8 mouse cellular contexts compared by ENCODE assay signal in the genomic region with DNA sequence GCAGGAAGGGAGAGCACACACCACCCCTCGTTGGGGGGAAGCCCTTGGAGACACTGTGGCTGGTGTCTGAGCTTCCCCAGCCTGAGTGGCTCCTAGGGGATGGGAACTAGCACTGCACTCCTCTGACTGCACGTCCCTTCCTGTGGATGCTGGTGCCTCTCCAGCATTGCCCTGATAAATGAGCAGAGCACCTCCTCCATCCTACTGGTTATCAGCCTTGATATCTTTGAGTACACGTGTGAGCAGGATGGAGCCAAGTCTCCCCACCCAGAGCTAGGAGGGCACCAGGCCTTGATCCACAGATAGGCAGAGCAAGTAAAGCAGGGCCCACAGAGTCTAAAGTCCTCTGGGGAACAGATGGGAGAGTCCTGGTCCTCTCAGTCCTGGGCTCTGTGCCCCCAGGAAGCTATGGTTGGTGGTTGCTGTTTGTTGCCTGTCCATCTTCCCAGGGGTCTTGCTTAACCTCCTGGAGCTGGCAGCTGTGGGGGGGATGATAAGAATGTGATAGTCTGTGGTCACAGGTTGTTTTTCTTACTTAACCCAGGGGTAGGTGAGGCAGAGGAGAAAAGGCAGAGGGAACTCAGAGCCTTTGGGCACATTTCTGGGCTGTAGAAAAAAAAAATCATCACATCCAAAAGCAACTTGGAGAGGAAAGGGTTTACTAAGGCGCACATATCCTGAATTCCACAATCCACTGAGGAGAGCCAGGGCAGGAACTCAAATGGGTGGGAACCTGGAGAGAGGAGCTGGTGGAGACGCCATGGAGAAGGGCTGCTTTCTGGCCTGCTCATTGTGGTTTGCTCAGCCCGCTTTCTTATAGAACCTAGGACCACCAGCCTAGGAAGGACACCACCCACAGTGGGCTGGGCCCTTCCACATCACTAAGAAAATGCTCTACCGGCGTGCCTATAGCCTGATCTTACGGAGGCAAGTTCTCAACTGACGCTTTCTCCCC. TPM values are rescaled to one million over a fixed set of nuclear protein-coding genes. Genes with fewer than 3 reads are reported as not detected.
DNase-seq lines count a peak whose midpoint lies in the region; ATAC-seq and TF ChIP-seq lines count a peak whose summit lies in the region.

No protein-coding gene starts in this region.

- peak overlapping the region; percentile 55 for H3K27ac ChIP-seq in kidney, adult 2 months (ENCODE audit: insufficient read depth, low read depth, low read length)
- H3K27ac ChIP-seq in heart, embryonic 10.5 days, result peak overlapping the region; percentile 47
- peak overlapping the region; percentile 95 for H3K27ac ChIP-seq in liver, embryonic 12.5 days
- peak overlapping the region; percentile 54; the same call in 1 of the 2 replicates for H3K27ac ChIP-seq in spleen, adult 2 months (ENCODE audit: insufficient read depth, low read length)
- H3K27ac ChIP-seq in forebrain, postnatal 0 days (ENCODE audit: low read depth, low read length), result no peak overlapping the region

- TF ChIP-seq CTCF in kidney, adult 2 months (conservative IDR thresholded peaks at IDR 0.05; ENCODE audit: insufficient read depth, insufficient read length, low read depth, low read length), result no peak
- TF ChIP-seq CTCF in spleen, adult 2 months (IDR thresholded peaks at IDR 0.05; ENCODE audit: extremely low read depth, insufficient read depth, insufficient read length, insufficient replicate concordance), result no peak
- no peak for TF ChIP-seq CTCF in forebrain, postnatal 0 days (IDR thresholded peaks at IDR 0.05; ENCODE audit: low read depth)

- WGBS in kidney, adult 2 months, result 68% methylated on average over 10 of the region's 10 CpGs
- WGBS in heart, embryonic 10.5 days, result 58% methylated on average over 10 of the region's 10 CpGs
- 49% methylated on average over 10 of the region's 10 CpGs for WGBS in liver, embryonic 12.5 days (ENCODE audit: insufficient replicate concordance)
- WGBS in spleen, adult 2 months, result 76% methylated on average over 10 of the region's 10 CpGs
- whole genome bisulfite sequencing in forebrain, postnatal 0 days, result 81% methylated on average over 10 of the region's 10 CpGs

- peaks cover 15% of the 10 kb centered on the region; the same call in 1 of the 2 replicates for H3K4me1 ChIP-seq in kidney, adult 2 months (ENCODE audit: control insufficient read depth, insufficient read depth, low read length)
- peaks cover 59% of the 10 kb centered on the region for H3K4me1 ChIP-seq in heart, embryonic 10.5 days
- H3K4me1 ChIP-seq in liver, embryonic 12.5 days, result peaks cover 96% of the 10 kb centered on the region
- H3K4me1 ChIP-seq in spleen, adult 2 months (ENCODE audit: control insufficient read depth, insufficient read depth, insufficient read length), result peaks cover 9% of the 10 kb centered on the region; the same call in 1 of the 2 replicates
- H3K4me1 ChIP-seq in forebrain, postnatal 0 days (ENCODE audit: insufficient read depth), result peaks cover 9% of the 10 kb centered on the region

- peak overlapping the region; percentile 66 for H3K9ac ChIP-seq in liver, embryonic 12.5 days
- no peak overlapping the region for H3K9ac ChIP-seq in forebrain, postnatal 0 days

- ATAC-seq in liver, embryonic 12.5 days, result peak; percentile 86
- ATAC-seq in inflammation-experienced regulatory T-cells, adult 6 months, result no peak
- ATAC-seq in forebrain, postnatal 0 days, result no peak

- TF ChIP-seq POLR2A in kidney, adult 2 months (IDR thresholded peaks at IDR 0.05; ENCODE audit: low read depth, low read length), result no peak
- TF ChIP-seq POLR2A in spleen, adult 2 months (IDR thresholded peaks at IDR 0.05; ENCODE audit: low read depth, low read length), result no peak

- no peaks in the 10 kb centered on the region for H3K27me3 ChIP-seq in kidney, adult 2 months (replicated peaks; ENCODE audit: control insufficient read depth, insufficient read depth, low read length)
- peaks cover 18% of the 10 kb centered on the region; the same call in 1 of the 2 replicates for H3K27me3 ChIP-seq in heart, embryonic 10.5 days (ENCODE audit: insufficient read depth, poor library complexity, severe bottlenecking)
- no peaks in the 10 kb centered on the region for H3K27me3 ChIP-seq in liver, embryonic 12.5 days (replicated peaks)
- no peaks in the 10 kb centered on the region for H3K27me3 ChIP-seq in spleen, adult 2 months (ENCODE audit: control insufficient read depth, insufficient read depth, low read length)
- no peaks in the 10 kb centered on the region for H3K27me3 ChIP-seq in forebrain, postnatal 0 days (ENCODE audit: insufficient read depth, low read length)

- H3K4me2 ChIP-seq in liver, embryonic 12.5 days, result peak overlapping the region; percentile 72
- H3K4me2 ChIP-seq in forebrain, postnatal 0 days (ENCODE audit: low read depth), result no peak overlapping the region

- DNase-seq in kidney, adult 2 months, result peak; percentile 77
- no peak for DNase-seq in kidney, postnatal 4 days
- DNase-seq in heart, embryonic 10.5 days (ENCODE audit: low spot score), result no peak
- no peak for DNase-seq in spleen, adult 2 months (ENCODE audit: low read depth in 1 of 2, low spot score in 2 of 2)
- DNase-seq in forebrain, postnatal 0 days, result no peak
- DNase-seq in layer of hippocampus, adult 8-10 months (ENCODE audit: low spot score in 2 of 2), result no peak

- H3K4me3 ChIP-seq in kidney, adult 2 months (ENCODE audit: insufficient read depth, low read depth, low read length), result no peak overlapping the region
- no peak overlapping the region for H3K4me3 ChIP-seq in heart, embryonic 10.5 days
- H3K4me3 ChIP-seq in liver, embryonic 12.5 days, result peak overlapping the region; percentile 31; the same call in 1 of the 2 replicates
- no peak overlapping the region for H3K4me3 ChIP-seq in spleen, adult 2 months (ENCODE audit: extremely low read depth, insufficient read depth, insufficient read length)
- no peak overlapping the region for H3K4me3 ChIP-seq in forebrain, postnatal 0 days (ENCODE audit: low read depth, low read length)

- H3K9me3 ChIP-seq in heart, embryonic 10.5 days, result no peaks in the 10 kb centered on the region
- no peaks in the 10 kb centered on the region for H3K9me3 ChIP-seq in liver, embryonic 12.5 days (replicated peaks)
- no peaks in the 10 kb centered on the region for H3K9me3 ChIP-seq in forebrain, postnatal 0 days (ENCODE audit: low read length)

- no peaks in the 10 kb centered on the region for H3K36me3 ChIP-seq in kidney, adult 2 months (ENCODE audit: control insufficient read depth, insufficient read depth, low read length)
- H3K36me3 ChIP-seq in heart, embryonic 10.5 days, result no peaks in the 10 kb centered on the region
- peaks cover 11% of the 10 kb centered on the region; the same call in 1 of the 2 replicates for H3K36me3 ChIP-seq in liver, embryonic 12.5 days
- no peaks in the 10 kb centered on the region for H3K36me3 ChIP-seq in spleen, adult 2 months (ENCODE audit: control insufficient read depth, insufficient read depth, low read length)
- H3K36me3 ChIP-seq in forebrain, postnatal 0 days (ENCODE audit: insufficient read depth), result no peaks in the 10 kb centered on the region

RNA-seq across cellular contexts. Expression of gene Mgll, which starts 34.6 kb away (rescaled TPM):
- polyA plus RNA-seq in kidney, adult 2 months (2012; rRNA removed), result 152 and 159 TPM in 2 replicates
- polyA plus RNA-seq in heart, embryonic 10.5 days (2016; fragmentation: Nextera tagmentation; extraction: Ambion mirVana), result 5.4 and 6.4 TPM in 2 replicates
- polyA plus RNA-seq in liver, embryonic 12.5 days (2016; fragmentation: Nextera tagmentation; extraction: Ambion mirVana), result 46.4 and 47.7 TPM in 2 replicates
- 43.1 and 44.9 TPM in 2 replicates for polyA plus RNA-seq in spleen, adult 2 months (2012; rRNA removed)
- polyA plus RNA-seq in inflammation-experienced regulatory T-cells, adult 6 months (2017; shearing (Covaris generic)), result 1 to 10 TPM in 2 of 3 experiments, not detected in 1; 1.2 to 2.3 TPM
- total RNA-seq in forebrain, postnatal 0 days (2014; rRNA removed), result 35.1 and 37.5 TPM in 2 replicates
- 48.7 and 60.7 TPM in 2 replicates for polyA plus RNA-seq in forebrain, postnatal 0 days (2015; fragmentation: Nextera tagmentation; extraction: Ambion mirVana)
- total RNA-seq in layer of hippocampus, adult 8-10 months (2022), result 100 to 1,000 TPM; 162 to 167 (median 167) TPM
